Mouse (Mus musculus): ENCODE data around the gene Pawr. TPM values are rescaled to one million over a fixed set of nuclear protein-coding genes. Genes with fewer than 3 reads are reported as not detected.

The Pawr gene
- polyA plus RNA-seq, 1 experiment: 3.9 TPM

DNA sequence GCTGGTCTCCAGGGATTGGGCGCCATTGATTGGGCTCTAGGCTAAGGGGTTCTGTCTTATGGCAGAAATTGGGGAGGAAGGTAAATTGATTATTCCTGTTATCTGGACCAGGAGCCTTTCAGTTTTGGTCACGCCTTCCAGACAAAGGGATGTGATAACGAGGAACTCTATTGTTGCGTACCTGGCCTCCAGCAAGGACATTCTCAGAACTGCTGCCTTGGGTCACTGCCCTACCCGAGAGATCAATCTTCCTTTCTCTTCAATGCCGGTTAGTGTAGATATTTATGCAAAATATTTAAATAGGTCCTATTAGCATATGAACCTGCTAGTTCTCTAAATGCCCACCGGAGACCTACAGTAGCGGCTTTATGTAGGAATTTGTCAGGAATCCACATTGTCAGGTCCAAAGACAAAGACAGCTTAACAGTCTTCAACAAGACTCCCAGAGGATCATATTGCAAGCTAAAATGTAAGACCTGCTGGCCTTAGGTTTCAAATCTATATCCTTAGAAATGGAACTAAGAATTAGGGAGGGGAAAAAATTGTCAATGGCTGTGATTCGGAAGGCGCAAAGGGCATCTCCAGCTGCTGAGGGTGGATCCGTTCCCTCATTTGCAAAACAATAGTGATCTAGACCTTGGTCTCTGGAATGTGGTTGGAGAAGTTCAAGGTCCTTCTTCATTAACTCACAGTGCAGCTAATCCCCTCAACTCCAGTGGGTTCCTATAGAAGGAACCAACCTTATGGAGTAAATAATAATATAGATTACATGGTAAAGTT is 45.1 kb upstream of the Pawr start:
- H3K4me1 ChIP-seq (replicated peaks; ENCODE audit: control insufficient read depth, insufficient read depth, low read length): no peaks in the 10 kb centered on the region
- H3K36me3 ChIP-seq (ENCODE audit: control insufficient read depth, insufficient read depth, low read length): peaks cover 3% of the 10 kb centered on the region; the same call in 1 of the 2 replicates
- no peak for DNase-seq
- no peak for TF ChIP-seq CTCF (IDR thresholded peaks at IDR 0.05; ENCODE audit: borderline replicate concordance, control insufficient read depth, extremely low read depth, insufficient read depth, low read length, poor library complexity)
- no peak for TF ChIP-seq POLR2A (IDR thresholded peaks at IDR 0.05; ENCODE audit: control insufficient read depth, extremely low read depth, insufficient read depth, low read length, poor library complexity)
- H3K4me3 ChIP-seq (ENCODE audit: control insufficient read depth, insufficient read depth, low read length): no peak overlapping the region
- no peak overlapping the region for H3K27ac ChIP-seq (ENCODE audit: control insufficient read depth, insufficient read depth, low read length)
- 88% methylated on average over 11 of the region's 11 CpGs for WGBS
- H3K27me3 ChIP-seq (ENCODE audit: control insufficient read depth, insufficient read depth, low read length): no peaks in the 10 kb centered on the region

GRCm38 (mm10) chr10:108287438-108287801 is 44.5 kb upstream of the Pawr start:
- 84% methylated on average over 4 of the region's 4 CpGs for WGBS
- Histone ChIP-seq H3K27ac (ENCODE audit: control insufficient read depth, insufficient read depth, low read length) (no peak overlapping the region), H3K36me3 (ENCODE audit: control insufficient read depth, insufficient read depth, low read length) (no peaks in the 10 kb centered on the region), H3K4me3 (ENCODE audit: control insufficient read depth, insufficient read depth, low read length) (no peak overlapping the region), H3K27me3 (ENCODE audit: control insufficient read depth, insufficient read depth, low read length) (no peaks in the 10 kb centered on the region), H3K4me1 (replicated peaks; ENCODE audit: control insufficient read depth, insufficient read depth, low read length) (no peaks in the 10 kb centered on the region)
- TF ChIP-seq POLR2A (IDR thresholded peaks at IDR 0.05; ENCODE audit: control insufficient read depth, extremely low read depth, insufficient read depth, low read length, poor library complexity) (no peak), CTCF (IDR thresholded peaks at IDR 0.05; ENCODE audit: borderline replicate concordance, control insufficient read depth, extremely low read depth, insufficient read depth, low read length, poor library complexity) (no peak)
- DNase-seq: no peak

DNA sequence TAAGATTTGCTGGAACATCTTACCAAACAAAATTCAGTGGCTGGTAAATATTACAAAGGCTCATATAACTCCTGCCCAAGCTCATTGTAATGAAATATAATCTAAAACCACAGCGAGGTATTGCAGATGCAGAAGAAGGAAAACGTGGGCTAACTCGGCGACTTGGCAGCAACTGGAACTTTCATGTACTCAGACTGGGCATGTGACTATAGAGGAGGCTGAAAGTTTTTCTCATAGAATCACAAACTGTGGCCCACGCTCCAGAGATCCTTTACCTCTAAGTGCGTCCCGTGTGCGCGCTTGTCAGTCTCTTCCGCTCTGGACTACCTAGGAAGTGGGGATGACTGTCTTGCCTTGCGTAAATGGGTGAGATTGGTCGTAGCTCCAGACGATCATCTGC is 41.9 kb upstream of the Pawr start:
- TF ChIP-seq POLR2A (IDR thresholded peaks at IDR 0.05; ENCODE audit: control insufficient read depth, extremely low read depth, insufficient read depth, low read length, poor library complexity) (no peak), CTCF (IDR thresholded peaks at IDR 0.05; ENCODE audit: borderline replicate concordance, control insufficient read depth, extremely low read depth, insufficient read depth, low read length, poor library complexity) (no peak)

GRCm38 (mm10) chr10:108291688-108292471 is 40.0 kb upstream of the Pawr start:
- no peaks in the 10 kb centered on the region for H3K27me3 ChIP-seq (ENCODE audit: control insufficient read depth, insufficient read depth, low read length)
- WGBS: 90% methylated on average over 12 of the region's 12 CpGs
- no peak overlapping the region for H3K27ac ChIP-seq (ENCODE audit: control insufficient read depth, insufficient read depth, low read length)
- no peaks in the 10 kb centered on the region for H3K36me3 ChIP-seq (ENCODE audit: control insufficient read depth, insufficient read depth, low read length)
- DNase-seq: no peak
- H3K4me3 ChIP-seq (ENCODE audit: control insufficient read depth, insufficient read depth, low read length): no peak overlapping the region
- TF ChIP-seq CTCF (IDR thresholded peaks at IDR 0.05; ENCODE audit: borderline replicate concordance, control insufficient read depth, extremely low read depth, insufficient read depth, low read length, poor library complexity) (no peak), POLR2A (IDR thresholded peaks at IDR 0.05; ENCODE audit: control insufficient read depth, extremely low read depth, insufficient read depth, low read length, poor library complexity) (no peak)
- H3K4me1 ChIP-seq (replicated peaks; ENCODE audit: control insufficient read depth, insufficient read depth, low read length): no peaks in the 10 kb centered on the region

More for the DNA sequence above, 41.9 kb upstream of the Pawr start:
- H3K4me1 ChIP-seq (replicated peaks; ENCODE audit: control insufficient read depth, insufficient read depth, low read length): no peaks in the 10 kb centered on the region
- 92% methylated on average over 13 of the region's 13 CpGs for whole genome bisulfite sequencing
- no peaks in the 10 kb centered on the region for H3K27me3 ChIP-seq (ENCODE audit: control insufficient read depth, insufficient read depth, low read length)
- H3K4me3 ChIP-seq (ENCODE audit: control insufficient read depth, insufficient read depth, low read length): no peak overlapping the region
- no peak for DNase-seq
- H3K36me3 ChIP-seq (ENCODE audit: control insufficient read depth, insufficient read depth, low read length): no peaks in the 10 kb centered on the region
- H3K27ac ChIP-seq (ENCODE audit: control insufficient read depth, insufficient read depth, low read length): no peak overlapping the region

DNA sequence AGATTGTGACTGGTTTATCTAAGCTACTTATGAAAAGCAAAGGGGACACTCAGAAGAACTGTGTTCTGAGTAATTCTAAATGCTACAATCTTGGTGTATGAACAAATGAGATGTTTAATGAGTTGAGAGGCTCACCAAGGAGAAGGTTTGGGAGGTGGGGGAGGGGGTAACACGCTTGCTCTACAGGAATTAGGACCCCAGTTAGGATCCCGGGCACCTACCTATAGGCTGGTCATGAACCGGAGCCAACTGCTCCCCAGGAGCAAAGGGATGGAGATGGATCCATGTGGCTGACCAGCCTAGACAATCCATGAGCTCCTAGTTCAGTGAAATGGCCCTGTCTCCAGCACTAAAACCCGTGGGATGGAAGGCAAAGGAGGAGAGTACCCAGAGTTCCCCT is 39.3 kb upstream of the Pawr start:
- DNase-seq: no peak
- TF ChIP-seq POLR2A (IDR thresholded peaks at IDR 0.05; ENCODE audit: control insufficient read depth, extremely low read depth, insufficient read depth, low read length, poor library complexity) (no peak), CTCF (IDR thresholded peaks at IDR 0.05; ENCODE audit: borderline replicate concordance, control insufficient read depth, extremely low read depth, insufficient read depth, low read length, poor library complexity) (no peak)
- no peaks in the 10 kb centered on the region for H3K4me1 ChIP-seq (replicated peaks; ENCODE audit: control insufficient read depth, insufficient read depth, low read length)
- 88% methylated on average over 4 of the region's 4 CpGs for WGBS
- H3K36me3 ChIP-seq (ENCODE audit: control insufficient read depth, insufficient read depth, low read length): no peaks in the 10 kb centered on the region
- no peaks in the 10 kb centered on the region for H3K27me3 ChIP-seq (ENCODE audit: control insufficient read depth, insufficient read depth, low read length)
- no peak overlapping the region for H3K27ac ChIP-seq (ENCODE audit: control insufficient read depth, insufficient read depth, low read length)
- H3K4me3 ChIP-seq (ENCODE audit: control insufficient read depth, insufficient read depth, low read length): no peak overlapping the region

DNA sequence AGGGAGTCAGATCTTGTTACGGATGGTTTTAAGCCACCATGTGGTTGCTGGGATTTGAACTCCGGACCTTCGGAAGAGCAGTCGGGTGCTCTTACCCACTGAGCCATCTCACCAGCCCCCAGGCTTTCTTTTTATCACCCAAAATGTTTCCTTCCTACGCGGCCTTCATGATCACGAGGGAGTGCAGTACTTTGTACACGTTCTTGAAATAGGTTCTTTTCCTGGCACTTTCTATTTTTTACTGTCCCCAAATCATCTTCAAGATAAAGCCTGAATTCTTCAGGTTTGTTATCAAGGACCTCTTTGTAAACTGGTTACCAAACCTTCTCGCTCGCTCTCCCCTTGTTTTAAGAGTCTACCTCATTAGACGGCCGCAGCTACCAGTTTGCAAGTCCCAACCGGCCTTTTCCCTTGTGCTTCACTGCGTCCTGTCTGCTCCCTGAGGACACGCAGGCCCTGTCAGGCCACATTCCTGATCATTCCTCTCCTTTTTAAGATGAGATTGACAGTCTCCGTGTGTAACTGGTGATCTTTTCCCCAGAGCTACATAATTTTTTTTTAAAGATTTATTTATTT is 38.2 kb upstream of the Pawr start:
- no peak for DNase-seq
- Histone ChIP-seq H3K4me1 (replicated peaks; ENCODE audit: control insufficient read depth, insufficient read depth, low read length) (no peaks in the 10 kb centered on the region), H3K27ac (ENCODE audit: control insufficient read depth, insufficient read depth, low read length) (no peak overlapping the region), H3K27me3 (ENCODE audit: control insufficient read depth, insufficient read depth, low read length) (no peaks in the 10 kb centered on the region), H3K36me3 (ENCODE audit: control insufficient read depth, insufficient read depth, low read length) (no peaks in the 10 kb centered on the region), H3K4me3 (ENCODE audit: control insufficient read depth, insufficient read depth, low read length) (no peak overlapping the region)
- 92% methylated on average over 16 of the region's 16 CpGs for WGBS
- TF ChIP-seq POLR2A (IDR thresholded peaks at IDR 0.05; ENCODE audit: control insufficient read depth, extremely low read depth, insufficient read depth, low read length, poor library complexity): no peak
- no peak for TF ChIP-seq CTCF (IDR thresholded peaks at IDR 0.05; ENCODE audit: borderline replicate concordance, control insufficient read depth, extremely low read depth, insufficient read depth, low read length, poor library complexity)

All from thymus, adult 2 months (tissue).